Mouse (Mus musculus): ENCODE results near the gene Ndst2.

The Ndst2 gene

DNA sequence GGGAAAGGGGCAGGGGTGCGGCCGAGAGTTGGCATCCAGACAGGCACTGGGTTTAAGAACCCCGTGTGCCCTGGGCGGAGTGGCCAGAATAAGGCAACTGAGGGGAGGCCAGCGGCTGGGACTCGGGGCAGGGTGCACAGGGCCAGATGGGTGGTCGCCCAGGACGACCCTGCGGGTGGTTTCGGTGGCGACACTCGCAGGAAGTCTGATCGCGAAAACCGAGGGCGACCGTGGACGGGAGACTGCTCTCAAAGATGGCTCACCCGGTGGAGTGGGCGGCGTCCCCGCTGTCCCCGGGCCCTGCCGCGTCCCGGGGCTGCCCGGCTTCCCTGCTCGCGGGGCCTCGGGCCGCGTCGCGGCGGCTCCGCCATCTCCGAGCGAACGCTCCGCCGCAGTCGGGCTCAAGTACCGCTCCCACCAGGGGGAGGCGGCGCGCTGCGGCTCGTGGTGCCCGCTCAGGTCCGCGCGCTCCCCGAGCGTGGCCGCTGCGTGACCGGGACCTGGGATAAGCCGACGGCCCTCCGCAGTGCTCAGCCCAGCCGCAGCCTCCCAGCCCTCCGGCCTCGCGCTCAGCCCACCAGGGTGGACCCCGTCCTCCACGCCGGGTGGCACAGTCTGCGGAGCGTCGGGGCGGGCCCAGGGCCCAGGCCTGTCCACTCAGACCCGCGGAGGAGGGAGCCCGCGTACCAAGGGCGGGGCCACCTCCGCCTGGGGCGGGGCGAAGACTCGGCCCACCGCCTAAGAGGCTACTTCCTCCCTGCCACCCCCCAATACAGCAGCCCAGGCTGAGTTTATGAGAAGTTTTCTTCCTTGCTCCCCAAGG lies at the start of gene Ndst2:
TSS of gene Ndst2 (minus strand) at position 611 of the 823 bp plus-strand sequence.
- peak; percentile 93 to 95 for DNase-seq

DNA sequence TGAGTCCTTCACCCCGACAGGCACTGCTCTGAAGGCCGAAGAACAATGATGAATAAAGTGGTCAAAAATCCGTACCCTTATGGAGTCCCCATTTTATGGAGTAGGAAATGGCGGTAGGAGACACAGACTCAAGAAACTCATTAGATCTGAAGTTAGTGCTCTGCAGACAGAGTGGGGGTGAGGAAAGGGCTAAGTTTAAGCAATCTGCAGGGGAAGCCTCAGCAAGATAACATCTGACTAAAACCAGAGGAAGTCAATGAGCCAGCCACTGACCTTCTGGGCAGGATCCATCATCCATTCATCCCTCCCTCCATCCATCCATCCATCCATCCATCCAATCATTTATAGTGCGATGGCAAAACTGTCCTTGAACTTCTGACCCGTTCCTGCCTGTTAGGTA lies 49.2 kb upstream of the Ndst2 start:
- no peak for DNase-seq

DNA sequence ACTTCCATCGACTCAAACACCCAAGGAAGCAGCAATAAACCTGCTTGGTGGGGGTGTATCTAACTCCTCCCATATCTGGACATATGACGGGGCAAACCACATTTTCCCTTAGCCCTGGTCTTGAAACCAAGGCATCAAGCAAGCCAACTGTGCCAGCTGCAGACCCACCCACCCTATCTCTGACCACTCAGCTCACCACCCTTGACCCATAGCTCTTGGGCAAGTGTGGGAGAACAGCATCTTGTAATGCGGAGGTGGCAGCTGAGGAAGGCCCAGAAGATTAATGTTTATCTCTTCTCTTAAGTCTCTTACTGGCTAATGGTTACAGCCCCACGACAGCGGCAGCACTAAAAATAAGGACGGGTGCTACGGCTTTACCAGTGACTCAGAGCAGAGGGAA lies 48.5 kb upstream of the Ndst2 start:
- no peak for DNase-seq

DNA sequence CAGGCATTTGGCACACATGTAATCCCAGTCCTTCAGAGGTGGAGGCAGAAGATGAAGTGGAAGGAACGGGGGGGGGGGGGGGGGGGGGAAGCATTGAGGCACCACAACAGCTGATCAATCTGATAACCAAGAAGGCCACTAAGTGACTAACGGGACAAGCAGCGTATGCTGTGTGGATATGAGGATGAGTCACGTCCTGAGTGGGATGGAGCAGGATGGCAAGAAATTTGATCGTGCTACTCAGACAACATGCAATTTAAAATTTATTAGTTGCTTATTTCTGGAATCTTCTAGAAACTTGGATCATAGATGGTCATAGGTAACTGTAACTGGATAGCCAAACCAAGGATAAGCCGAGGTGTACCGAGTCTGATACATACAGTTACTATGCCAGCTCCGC lies 45.9 kb upstream of the Ndst2 start:
- no peak for DNase-seq

DNA sequence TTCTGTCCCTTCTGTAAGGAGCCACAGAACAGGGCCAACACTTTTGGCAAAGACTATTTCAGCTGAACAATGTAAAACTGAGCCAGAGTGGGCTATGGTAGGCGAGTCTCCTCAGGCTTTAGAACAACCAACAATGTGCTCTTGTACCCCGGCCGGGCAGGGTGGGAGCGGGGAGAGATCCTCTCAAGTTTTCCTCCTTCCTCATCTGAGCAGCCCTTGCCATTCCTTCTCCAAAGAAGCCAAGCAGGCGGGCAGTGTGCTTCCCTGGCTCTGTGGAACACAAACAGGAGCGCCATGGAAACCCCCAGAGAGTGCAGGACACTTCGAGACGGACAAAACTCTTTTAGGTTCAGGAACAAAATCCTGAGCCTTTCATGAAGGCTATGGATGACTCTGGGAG lies 44.1 kb upstream of the Ndst2 start:
- no peak for DNase-seq

DNA sequence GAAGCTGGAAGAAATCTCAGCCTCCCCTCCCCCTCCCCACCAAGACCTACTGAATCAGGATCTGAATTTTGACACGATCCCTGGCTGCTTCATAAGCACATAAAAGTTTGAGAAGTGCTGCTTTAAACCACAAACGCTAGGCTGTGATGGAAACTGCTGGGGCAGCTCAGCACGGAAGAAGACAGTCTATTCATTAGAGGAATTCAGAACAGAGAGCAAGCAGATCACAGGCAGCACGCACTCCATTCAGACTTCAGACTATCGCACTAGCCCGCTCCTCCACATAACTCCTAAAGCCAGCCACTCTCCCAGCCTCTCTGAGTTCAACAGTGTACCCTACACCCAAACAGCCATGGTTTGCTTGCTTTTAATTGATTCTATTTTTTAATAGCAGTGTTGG lies 41.3 kb upstream of the Ndst2 start:
- no peak for DNase-seq

DNA sequence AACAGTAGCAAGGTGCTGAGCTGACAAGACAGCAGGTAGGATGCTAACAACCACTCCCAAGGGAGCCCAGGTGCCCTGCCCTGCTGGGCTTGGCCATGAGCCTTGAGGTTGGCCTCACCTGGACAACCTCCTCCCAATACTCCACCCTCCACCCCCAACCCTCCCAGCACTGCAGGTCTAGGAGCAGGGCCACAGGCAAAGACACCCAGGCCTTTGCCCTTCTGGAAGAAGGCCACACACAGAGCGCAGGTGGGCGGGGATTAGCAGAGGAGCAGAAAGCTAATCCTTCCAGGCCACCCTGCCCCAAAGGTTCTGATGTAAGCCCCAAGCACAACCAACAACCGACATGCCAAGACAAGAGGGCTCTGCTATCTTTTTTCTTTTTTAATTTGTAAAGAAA lies 39.0 kb upstream of the Ndst2 start:
- DNase-seq = peak in 1 of 2 experiments; percentile 13

DNA sequence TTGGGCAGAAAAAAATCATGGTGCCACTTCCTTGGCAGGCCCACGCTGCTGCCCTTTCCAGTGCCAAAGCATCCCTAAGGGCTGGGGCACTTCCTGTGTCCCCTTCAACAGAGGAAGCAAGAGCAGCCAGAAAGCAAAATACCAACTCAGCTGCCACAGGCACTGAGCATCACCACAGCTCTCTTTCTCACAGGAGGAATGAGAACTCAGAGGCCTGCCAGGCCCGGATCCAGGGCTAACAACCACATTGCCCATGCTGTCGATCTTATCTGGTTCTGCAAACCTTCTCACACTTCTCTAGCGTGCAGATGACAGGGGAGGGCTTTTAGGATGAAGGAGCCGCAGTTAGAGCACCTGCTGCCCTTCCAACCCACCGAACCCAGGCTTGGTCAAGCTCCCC lies 38.4 kb upstream of the Ndst2 start:
- DNase-seq = no peak

DNA sequence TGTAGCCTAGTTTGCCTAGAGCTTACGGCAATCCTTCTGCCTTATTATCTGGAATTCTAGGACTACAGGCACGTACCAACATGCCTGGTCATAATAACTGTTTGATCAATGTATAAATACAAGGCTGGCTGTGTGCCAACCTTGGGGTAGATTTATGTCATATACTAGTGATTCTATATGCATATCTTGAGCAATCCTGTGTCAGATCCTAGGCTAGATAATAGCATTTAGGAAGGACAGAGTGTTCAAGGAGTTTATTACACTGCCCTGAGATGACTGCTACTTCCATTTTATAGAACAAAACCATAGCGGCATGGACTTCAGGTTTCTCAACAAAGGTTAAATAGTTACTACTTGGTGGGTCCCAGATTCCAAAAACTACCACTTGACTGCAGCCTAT lies 37.6 kb upstream of the Ndst2 start:
- no peak for DNase-seq

DNA sequence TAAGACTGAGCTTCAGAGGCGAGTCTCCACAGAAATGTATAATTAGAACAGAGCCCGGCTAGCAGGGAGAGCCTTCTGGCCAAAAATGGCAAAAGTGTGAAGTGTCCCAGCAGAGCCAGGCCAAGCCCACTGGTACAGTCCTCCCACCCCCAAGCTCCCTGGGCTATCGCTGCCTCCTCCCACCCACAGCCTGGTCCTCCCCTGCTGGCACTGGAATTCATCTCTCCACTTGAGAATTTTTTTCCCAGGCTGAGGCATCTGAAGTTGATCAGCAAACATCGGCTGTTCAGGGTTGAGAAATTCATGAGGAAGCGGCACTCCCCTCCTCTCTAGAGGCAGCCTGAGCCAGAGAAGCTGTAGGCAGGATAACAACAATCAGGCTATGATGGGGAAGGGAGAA lies 34.2 kb upstream of the Ndst2 start:
- peak; percentile 82 to 92 for DNase-seq

DNA sequence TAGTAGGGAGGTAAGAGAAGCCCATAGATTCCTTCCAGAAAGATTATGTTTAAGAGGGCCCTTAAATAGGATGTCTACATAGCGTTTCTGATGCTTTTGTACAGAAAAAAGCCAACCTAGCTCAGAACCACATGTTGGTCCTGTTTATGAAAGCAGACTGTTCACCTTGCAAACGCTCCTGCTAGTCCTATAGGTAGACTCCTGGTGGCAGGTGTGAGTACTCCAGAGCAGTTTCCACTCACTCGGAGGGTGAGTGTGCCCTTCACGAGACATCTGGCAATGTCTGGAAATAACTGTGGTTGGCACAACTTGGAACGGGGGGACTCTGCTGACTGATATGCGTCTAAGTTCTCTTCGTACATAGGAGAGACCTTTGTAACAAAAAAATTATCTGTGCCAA lies 33.6 kb upstream of the Ndst2 start:
- peak in 1 of 2 experiments; percentile 25 for DNase-seq

DNA sequence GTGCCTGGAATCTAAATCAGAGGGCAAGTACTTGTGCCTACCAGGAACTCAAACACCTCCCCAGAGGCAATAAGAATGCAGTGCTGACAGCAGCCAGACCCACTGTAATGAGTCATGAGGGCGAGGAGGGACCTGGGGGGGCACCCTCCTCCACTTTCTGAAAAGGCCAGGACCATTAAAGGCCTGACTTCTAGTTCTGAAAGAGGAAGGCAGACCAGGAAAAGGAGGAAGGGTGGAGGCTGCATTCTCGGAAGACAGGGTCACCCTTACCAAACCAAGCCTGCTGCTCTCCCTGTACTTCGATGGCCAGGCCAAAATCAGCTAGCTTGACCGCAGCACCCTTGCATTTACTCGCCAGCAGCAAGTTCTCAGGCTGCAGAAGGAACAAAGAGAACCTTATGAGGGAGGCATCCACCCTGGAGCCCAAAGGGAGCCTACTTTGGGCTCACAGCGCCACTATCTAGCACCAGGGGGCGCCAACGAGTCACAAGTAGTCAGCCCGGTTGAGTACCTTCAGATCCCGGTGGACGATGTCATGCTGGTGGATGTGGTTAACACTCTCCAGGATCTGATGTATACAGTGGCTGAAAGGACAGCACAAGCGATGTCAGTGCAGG lies 31.4 kb upstream of the Ndst2 start:
- DNase-seq = peak; percentile 85 to 91

DNA sequence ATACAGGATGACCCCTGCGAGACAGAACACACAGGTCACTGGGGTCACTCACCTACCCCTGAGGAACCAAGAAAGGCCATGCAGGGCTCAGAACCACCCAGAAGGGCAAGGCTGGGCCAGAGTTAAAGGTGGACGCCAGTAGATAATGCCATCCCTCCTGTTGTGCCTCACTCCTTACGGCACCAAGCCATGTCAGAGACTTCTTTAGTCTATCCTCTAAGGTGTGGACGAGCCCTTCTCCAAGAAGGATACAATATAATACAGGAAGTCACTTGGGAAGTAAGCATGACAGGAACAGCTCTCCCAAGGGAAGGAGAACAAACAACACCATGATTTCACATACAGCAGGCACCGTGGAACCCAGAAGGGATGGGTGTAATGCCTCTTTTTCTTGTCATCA lies 30.6 kb upstream of the Ndst2 start:
- no peak for DNase-seq

DNA sequence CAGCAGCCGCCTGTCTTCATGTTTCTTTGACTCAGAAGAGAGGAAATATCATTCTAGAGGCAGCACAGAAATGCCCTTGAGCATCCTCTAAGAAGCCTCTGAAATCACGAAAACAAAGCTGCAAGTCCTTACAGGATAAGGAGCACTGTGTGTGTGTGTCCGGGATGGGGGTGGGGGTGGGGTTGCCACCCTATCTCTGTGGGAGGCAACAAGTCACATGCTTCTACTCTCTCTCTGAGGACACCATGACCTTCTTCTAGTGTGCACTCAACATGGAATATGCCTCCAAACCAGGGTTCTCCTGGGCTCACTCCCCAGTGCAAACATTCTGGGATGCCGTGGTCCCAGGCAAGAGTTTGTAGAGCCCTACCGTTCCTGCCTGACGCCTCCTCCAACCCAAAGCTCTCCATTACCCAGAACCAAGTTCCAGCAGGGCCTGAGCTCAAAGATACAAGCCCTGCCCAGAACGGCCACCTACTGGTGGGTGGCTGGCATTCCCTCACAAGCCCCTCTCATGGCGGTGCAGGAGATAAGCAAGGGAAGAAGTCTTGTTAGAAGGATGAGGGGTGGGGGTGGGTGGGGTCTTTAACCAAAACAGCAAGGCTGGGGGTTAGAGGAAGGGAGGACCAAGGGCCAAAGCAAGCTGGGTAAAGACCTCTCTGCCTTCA lies 24.5 kb upstream of the Ndst2 start:
- DNase-seq = no peak

DNA sequence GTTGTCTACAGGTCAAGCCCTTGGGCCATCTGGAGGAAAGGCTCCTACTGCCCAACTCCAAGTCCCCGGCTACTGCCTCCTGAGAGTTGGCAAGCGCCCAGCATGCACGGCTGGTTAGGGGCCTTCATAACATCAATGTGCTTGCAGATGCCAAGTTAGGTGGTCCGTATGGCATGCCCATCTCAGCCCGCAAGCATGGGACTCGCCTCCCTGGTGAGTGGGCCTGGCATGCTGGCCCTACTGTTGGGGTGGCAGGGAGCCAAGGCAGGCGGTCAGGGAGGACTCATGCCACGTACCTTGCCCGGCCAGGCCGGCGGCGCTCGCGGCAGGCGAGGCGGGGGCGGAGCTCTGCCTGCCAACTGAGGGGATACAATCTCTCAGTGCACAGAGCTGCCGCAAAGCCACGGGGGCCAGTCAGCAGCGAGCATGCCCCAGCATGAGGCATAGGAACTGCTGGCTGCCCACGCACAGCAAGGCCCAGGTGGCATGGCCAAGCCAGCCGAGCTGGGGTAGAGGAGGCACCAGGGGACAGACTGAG lies 23.1 kb upstream of the Ndst2 start:
- peak in 1 of 2 experiments; percentile 31 for DNase-seq

DNA sequence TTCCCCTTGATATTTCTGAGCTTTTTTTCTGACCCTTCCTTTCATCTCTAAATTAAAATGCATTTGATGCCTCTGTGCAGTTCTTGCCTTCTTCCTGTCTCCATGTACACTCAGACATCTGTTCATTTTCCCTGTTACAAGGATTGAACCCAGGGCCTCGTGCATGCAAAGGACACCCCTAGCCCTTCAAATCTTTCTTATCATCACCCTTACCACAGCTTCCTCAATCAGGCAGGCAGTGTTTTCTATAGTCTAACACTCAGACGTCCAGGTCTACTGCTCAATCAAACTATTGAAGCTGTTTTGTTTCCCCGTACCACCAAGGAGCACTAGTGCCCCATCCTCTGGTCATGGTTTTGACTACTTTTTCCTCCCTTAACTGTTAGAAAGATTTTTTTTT lies 19.4 kb upstream of the Ndst2 start:
- no peak for DNase-seq

DNA sequence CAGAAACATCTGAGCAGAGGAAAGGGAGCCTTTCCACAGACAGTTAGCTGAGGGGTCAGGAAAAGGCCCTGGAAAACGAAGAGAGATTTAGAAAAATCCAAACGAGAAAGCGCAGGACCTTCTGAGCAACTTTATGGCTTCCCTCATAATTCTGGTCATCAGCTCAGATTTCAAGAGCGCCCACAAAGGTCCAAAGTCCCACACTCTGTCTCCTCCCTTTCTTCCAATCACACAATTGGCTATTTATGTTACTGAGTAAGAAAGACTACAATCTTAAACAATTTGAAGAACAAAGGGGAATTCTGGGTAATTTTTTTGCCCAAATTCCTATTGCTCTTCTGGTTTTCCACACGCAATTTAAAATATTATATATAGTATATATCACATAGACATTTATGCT lies 16.1 kb upstream of the Ndst2 start:
- no peak for DNase-seq

DNA sequence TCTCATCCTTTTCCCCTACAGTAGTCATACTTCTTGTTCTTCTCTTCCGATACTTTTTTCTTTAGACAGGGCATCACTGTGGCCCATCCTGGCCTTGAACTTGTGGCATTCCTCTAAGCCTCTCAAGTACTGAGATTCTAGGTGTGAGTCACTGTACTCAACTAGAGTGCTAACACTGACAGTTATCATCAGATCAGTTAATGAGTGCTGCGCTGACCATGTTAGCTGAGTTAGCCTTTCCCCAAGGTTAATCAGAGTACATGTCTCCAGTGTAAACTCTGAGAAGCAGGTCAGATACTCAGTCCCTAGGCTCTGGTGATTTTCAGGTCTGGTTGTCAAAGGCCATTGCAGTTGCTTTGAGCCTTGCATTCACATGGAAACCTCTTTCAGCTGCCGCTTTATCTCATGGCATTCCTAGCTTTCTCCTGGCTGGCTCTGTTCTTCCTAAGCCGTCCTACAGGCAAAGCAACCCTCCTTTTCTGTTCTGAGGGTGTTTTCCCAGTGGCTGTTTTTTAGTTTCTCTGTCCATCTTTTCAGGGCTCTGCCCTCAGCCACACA lies 15.2 kb upstream of the Ndst2 start:
- DNase-seq = no peak

DNA sequence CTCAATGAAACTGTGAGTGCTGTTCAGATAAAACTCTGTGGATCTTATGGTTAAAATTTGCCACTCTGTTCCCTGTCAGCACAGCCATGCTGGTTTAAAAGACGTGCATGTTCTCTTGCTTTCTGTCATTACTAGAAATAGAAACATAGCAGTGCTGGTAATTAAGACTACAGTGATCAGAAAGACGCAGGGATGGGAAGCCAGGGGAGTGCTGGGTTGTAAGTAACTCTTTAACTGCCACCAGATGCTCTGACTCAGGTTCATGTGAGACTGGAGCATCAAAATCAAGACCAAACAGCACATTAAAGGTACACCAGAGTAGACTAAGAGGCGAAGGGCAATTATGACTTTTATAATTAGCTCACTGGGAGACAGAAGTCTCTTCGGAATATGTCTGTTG lies 14.0 kb upstream of the Ndst2 start:
- DNase-seq = no peak

DNA sequence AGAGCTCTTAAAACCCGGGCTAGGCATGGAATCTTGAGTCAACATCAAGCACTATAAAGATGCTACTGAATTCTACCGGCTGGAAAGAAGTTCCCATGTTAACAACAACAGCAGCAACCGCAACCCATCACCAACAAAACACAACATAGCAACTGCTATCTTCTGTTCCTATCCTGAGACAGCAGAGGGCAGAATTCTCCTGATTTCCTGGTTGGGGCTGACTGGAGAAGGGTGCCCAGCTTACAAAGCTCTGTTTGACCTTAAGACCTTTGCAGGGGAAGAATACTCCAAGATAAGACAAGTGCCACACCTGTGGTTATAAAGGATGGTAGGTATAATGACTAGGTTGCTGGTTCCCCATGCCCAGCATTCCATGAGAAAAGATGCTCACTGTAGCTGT lies 12.6 kb upstream of the Ndst2 start:
- no peak for DNase-seq

DNA sequence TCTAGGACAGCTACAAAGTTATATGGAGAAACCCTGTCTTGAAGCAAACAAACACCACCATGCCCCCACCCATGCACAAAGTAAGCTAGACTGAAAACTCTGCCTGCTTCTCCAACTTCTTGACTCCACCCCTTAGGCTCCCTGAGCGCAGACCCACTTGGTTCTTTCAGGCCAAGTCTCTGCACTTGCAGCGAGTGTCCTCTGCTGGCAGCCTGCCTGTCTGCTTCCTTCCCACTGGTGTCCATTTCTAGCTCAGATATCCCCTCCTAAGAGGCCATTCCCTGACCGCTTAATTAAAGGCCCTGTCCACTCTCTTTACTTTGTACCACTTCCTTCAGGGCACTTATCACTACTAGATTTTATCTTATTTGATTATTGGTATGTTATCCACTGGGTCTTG lies 9.3 kb upstream of the Ndst2 start:
- DNase-seq = no peak

DNA sequence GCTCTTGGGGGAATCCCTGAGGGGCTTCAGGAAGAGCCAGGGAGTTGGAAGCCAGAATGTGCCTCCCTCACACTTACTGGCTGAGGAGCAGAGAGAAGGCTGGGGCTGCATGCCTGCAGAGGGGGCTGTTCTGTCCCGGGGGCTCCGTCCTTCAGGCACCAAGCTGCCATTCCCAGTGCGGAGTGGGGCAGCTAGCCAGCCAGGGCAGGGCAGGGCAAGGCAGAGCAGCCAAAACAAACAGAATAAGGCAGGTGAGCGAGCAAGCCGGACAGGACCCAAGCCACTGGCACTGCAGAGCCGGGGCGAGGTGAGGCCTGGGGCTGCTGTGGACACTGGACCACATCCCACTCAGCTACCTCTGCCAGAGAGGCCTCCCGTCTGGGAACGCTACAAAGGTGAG lies 6.9 kb upstream of the Ndst2 start:
- peak; percentile 44 to 67 for DNase-seq

DNA sequence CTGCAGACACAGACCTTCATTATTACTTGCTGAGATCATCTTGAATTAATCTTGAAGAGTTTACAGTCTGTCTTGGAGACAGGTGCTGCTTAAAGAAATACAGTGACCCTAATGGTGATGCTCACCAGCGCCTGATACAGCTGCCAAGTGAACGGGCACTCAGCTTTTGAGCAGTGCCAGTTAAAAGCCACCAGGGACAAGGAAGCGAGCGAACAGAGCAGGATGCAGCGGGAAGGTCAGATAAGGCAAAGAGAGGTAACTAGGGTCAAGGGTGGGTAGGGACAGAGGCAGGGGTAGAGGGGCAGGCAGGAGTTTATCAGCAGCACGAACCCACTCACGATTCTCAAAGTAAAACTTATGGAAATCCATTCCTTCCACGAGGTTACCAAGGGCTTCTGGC lies 4.1 kb upstream of the Ndst2 start:
- no peak for DNase-seq

DNA sequence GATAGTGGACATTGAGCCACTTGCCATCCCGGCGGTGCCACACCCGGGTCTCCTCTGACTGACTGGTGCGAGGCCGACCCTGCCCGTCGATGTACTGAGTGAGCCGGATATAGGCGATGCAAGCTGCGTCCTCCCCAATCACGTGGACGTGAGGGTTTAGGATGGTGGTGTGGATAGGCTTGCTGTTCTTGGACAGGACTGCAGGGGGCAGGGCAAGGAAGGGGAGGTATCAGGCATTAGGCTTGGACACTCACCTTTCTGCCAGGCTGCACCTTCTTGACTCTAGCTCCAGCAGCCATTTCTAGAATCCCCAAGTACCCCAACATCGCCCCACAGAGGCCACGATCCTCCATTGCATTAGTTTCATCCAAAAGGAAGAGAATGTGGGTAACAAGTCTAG lies 2.9 kb upstream of the Ndst2 start:
- DNase-seq = peak; percentile 76 to 81
